In genomic region chr17:24007391-24007790, GRCm38 (mm10) we compare ENCODE assay signal across 16 mouse cellular contexts. TPM values are rescaled to one million over a fixed set of nuclear protein-coding genes. Genes with fewer than 3 reads are reported as not detected.
DNase-seq lines count a peak whose midpoint lies in the region; ATAC-seq and TF ChIP-seq lines count a peak whose summit lies in the region.
"Had no signal": no experiment of that assay in that cellular context is flagged by ENCODE, and none has a peak within 500 bp of the region (broad histone marks: within the 10 kb centered on the region; RNA-seq: fewer than 3 reads in every experiment).

No protein-coding gene starts in this region.

- TF ChIP-seq POLR2A in lung, adult 2 months (IDR thresholded peaks at IDR 0.05; ENCODE audit: borderline replicate concordance, extremely low read depth, low read depth, low read length) = no peak
- TF ChIP-seq POLR2A in myocyte (IDR thresholded peaks at IDR 0.05; ENCODE audit: insufficient read length, low read depth) = no peak
- no peak for TF ChIP-seq POLR2A in cerebellum, adult 2 months (IDR thresholded peaks at IDR 0.05; ENCODE audit: borderline replicate concordance, insufficient read depth, low read length)

- 40% methylated on average over 1 of the region's 1 CpGs for WGBS in lung, adult 2 months
- 45% methylated on average over 1 of the region's 1 CpGs for WGBS in intestine, embryonic 15.5 days
- WGBS in cerebellum, adult 2 months = 48% methylated on average over 1 of the region's 1 CpGs

- H3K27me3 ChIP-seq in intestine, embryonic 15.5 days (replicated peaks) = no peaks in the 10 kb centered on the region
- no peaks in the 10 kb centered on the region for H3K27me3 ChIP-seq in myocyte (ENCODE audit: control insufficient read depth, insufficient read depth, insufficient read length)
- H3K27me3 ChIP-seq in cerebellum, adult 2 months (ENCODE audit: control insufficient read depth, insufficient read depth, low read length) = no peaks in the 10 kb centered on the region
- H3K27me3 ChIP-seq: midbrain, embryonic 12.5 days had no signal

- no peak overlapping the region for H3ac ChIP-seq in myocyte (ENCODE audit: control insufficient read depth, insufficient read length)

- no peak overlapping the region for H3K9ac ChIP-seq in intestine, embryonic 15.5 days
- H3K9ac ChIP-seq: hindbrain, embryonic 14.5 days; limb, embryonic 12.5 days; midbrain, embryonic 12.5 days had no signal

- H3K4me3 ChIP-seq in lung, adult 2 months (replicated peaks; ENCODE audit: extremely low read depth, low read depth, low read length) = no peak overlapping the region
- no peak overlapping the region for H3K4me3 ChIP-seq in intestine, embryonic 15.5 days (replicated peaks)
- no peak overlapping the region for H3K4me3 ChIP-seq in myocyte
- H3K4me3 ChIP-seq in cerebellum, adult 2 months (replicated peaks; ENCODE audit: insufficient read depth, low read depth, low read length) = no peak overlapping the region
- H3K4me3 ChIP-seq: limb, embryonic 12.5 days; midbrain, embryonic 12.5 days had no signal

- H3K36me3 ChIP-seq in intestine, embryonic 15.5 days = no peaks in the 10 kb centered on the region
- no peaks in the 10 kb centered on the region for H3K36me3 ChIP-seq in myocyte (ENCODE audit: control insufficient read depth, insufficient read depth)
- H3K36me3 ChIP-seq: limb, embryonic 12.5 days; midbrain, embryonic 12.5 days had no signal

- H3K4me1 ChIP-seq in lung, adult 2 months (ENCODE audit: control insufficient read depth, insufficient read depth, low read length) = no peaks in the 10 kb centered on the region
- no peaks in the 10 kb centered on the region for H3K4me1 ChIP-seq in intestine, embryonic 15.5 days (replicated peaks)
- H3K4me1 ChIP-seq in cerebellum, adult 2 months (ENCODE audit: control insufficient read depth, insufficient read depth, low read length) = no peaks in the 10 kb centered on the region
- H3K4me1 ChIP-seq: midbrain, embryonic 12.5 days had no signal

- no peak overlapping the region for H3K4me2 ChIP-seq in intestine, embryonic 15.5 days (replicated peaks)
- no peak overlapping the region for H3K4me2 ChIP-seq in myocyte (ENCODE audit: low read depth)
- H3K4me2 ChIP-seq: hindbrain, embryonic 14.5 days; limb, embryonic 12.5 days; midbrain, embryonic 12.5 days had no signal

- no peak for TF ChIP-seq CTCF in lung, adult 2 months (IDR thresholded peaks at IDR 0.05; ENCODE audit: insufficient read depth, low read length)
- no peak for TF ChIP-seq CTCF in cerebellum, adult 2 months (IDR thresholded peaks at IDR 0.05; ENCODE audit: borderline replicate concordance, insufficient read depth, low read depth, low read length)

- H3K9me3 ChIP-seq in intestine, embryonic 15.5 days = no peaks in the 10 kb centered on the region
- H3K9me3 ChIP-seq: limb, embryonic 12.5 days; midbrain, embryonic 12.5 days had no signal

- peak; percentile 56 to 57 for DNase-seq in lung, adult 18-20 months
- no peak for DNase-seq in lung, adult 2 months
- DNase-seq in adrenal gland, adult 18-20 months (ENCODE audit: low spot score in 2 of 2) = peak; percentile 38 to 57
- DNase-seq in cerebellum, adult 2 months = no peak
- DNase-seq in right cerebral cortex, postnatal 4 days = no peak
- DNase-seq in heart, adult 11 months = no peak
- DNase-seq: embryo, embryonic 11 days; kidney, postnatal 36 days had no signal

- H3K79me2 ChIP-seq in myocyte (ENCODE audit: control insufficient read depth, insufficient read depth) = no peaks in the 10 kb centered on the region

- H3K27ac ChIP-seq in intestine, embryonic 15.5 days = no peak overlapping the region
- no peak overlapping the region for H3K27ac ChIP-seq in cerebellum, adult 2 months (ENCODE audit: insufficient read depth, low read length)
- H3K27ac ChIP-seq: hindbrain, embryonic 14.5 days; limb, embryonic 12.5 days; midbrain, embryonic 12.5 days had no signal

- peak; percentile 78 for ATAC-seq in intestine, embryonic 15.5 days

TF ChIP-seq in myocyte, 11 proteins besides CTCF, POLR2A, EP300 and RAD21:
- TF ChIP-seq MYOD1 (IDR thresholded peaks at IDR 0.05; ENCODE audit: control insufficient read depth in 1 of 3, insufficient read length in 2 of 3, low read depth in 2 of 3) (no peak), CEBPB (IDR thresholded peaks at IDR 0.05; ENCODE audit: insufficient read depth, poor library complexity, severe bottlenecking) (peak; percentile 86)

RNA-seq across cellular contexts. Expression of gene Prss22, which starts 9.5 kb away (rescaled TPM):
- 0.11 and 0.96 TPM in 2 replicates for polyA plus RNA-seq in lung, adult 2 months (2012; rRNA removed)
- total RNA-seq in adrenal gland, adult 18-20 months (2021) = not detected
- polyA plus RNA-seq in intestine, embryonic 15.5 days (2015; fragmentation: Nextera tagmentation; extraction: Ambion mirVana) = not detected in 2 replicates
- polyA plus RNA-seq in myocyte (2012; fragmentation: generic; extraction: Trizol) = 0.04 TPM
- not detected in 2 replicates for polyA plus RNA-seq in cerebellum, adult 2 months (2012; rRNA removed)
- total RNA-seq: heart, adult 8-10 months had no signal
- polyA plus RNA-seq: forebrain, embryonic 11.5 days; hindbrain, embryonic 14.5 days; midbrain, embryonic 12.5 days had no signal

RNA-seq across cellular contexts. Expression of gene Prss30, which starts 27.0 kb away (rescaled TPM):
- 1.5 and 2.7 TPM in 2 replicates for polyA plus RNA-seq in lung, adult 2 months (2012; rRNA removed)
- total RNA-seq in adrenal gland, adult 18-20 months (2021) = under 1 TPM in 1 of 2 experiments, not detected in 1; 0.64 TPM
- polyA plus RNA-seq in intestine, embryonic 15.5 days (2015; fragmentation: Nextera tagmentation; extraction: Ambion mirVana) = 1.4 and 2.2 TPM in 2 replicates
- 0.06 TPM for polyA plus RNA-seq in myocyte (2012; fragmentation: generic; extraction: Trizol)
- polyA plus RNA-seq in cerebellum, adult 2 months (2012; rRNA removed) = 0.11 and 0.16 TPM in 2 replicates
- total RNA-seq: heart, adult 8-10 months had no signal
- polyA plus RNA-seq: forebrain, embryonic 11.5 days; hindbrain, embryonic 14.5 days; limb, embryonic 12.5 days; midbrain, embryonic 12.5 days; stomach, embryonic 14.5 days had no signal

RNA-seq across cellular contexts. Expression of gene Prss27, which starts 30.6 kb away (rescaled TPM):
- 0.24 and 12.9 TPM in 2 replicates for polyA plus RNA-seq in lung, adult 2 months (2012; rRNA removed)
- total RNA-seq in adrenal gland, adult 18-20 months (2021) = 1 to 10 TPM in 1 of 2 experiments, under 1 TPM in 1; 0.23 to 1.3 TPM
- polyA plus RNA-seq in intestine, embryonic 15.5 days (2015; fragmentation: Nextera tagmentation; extraction: Ambion mirVana) = 0.11 and 0.18 TPM in 2 replicates
- polyA plus RNA-seq in myocyte (2012; fragmentation: generic; extraction: Trizol) = 0.14 TPM
- polyA plus RNA-seq in cerebellum, adult 2 months (2012; rRNA removed) = 0.19 TPM in 1 of 2 replicates, not detected in the other
- total RNA-seq: heart, adult 8-10 months had no signal
- polyA plus RNA-seq: limb, embryonic 12.5 days had no signal

RNA-seq across cellular contexts. Expression of gene Sbpl, which starts 52.3 kb away (rescaled TPM):
- not detected in 2 replicates for polyA plus RNA-seq in lung, adult 2 months (2012; rRNA removed)
- not detected for total RNA-seq in adrenal gland, adult 18-20 months (2021)
- polyA plus RNA-seq in intestine, embryonic 15.5 days (2015; fragmentation: Nextera tagmentation; extraction: Ambion mirVana) = not detected in 2 replicates
- polyA plus RNA-seq in myocyte (2012; fragmentation: generic; extraction: Trizol) = not detected
- polyA plus RNA-seq in cerebellum, adult 2 months (2012; rRNA removed) = not detected in 2 replicates
- total RNA-seq: heart, adult 8-10 months had no signal
- polyA plus RNA-seq: forebrain, embryonic 11.5 days; hindbrain, embryonic 14.5 days; limb, embryonic 12.5 days; midbrain, embryonic 12.5 days; stomach, embryonic 14.5 days had no signal

Comparison
In these comparisons a context has a peak if more than half of its experiments do, and no peak if none do; other contexts are left out.
1. DNase-seq: peak in lung, adult 18-20 months (2 of 2) and adrenal gland, adult 18-20 months (2 of 2); none in lung, adult 2 months (single experiment), cerebellum, adult 2 months (0 of 2), right cerebral cortex, postnatal 4 days (single experiment) and heart, adult 11 months (single experiment).